Mouse (Mus musculus): Measurements from ENCODE around the gene F11r. TPM values are rescaled to one million over a fixed set of nuclear protein-coding genes. Genes with fewer than 3 reads are reported as not detected.

The F11r gene
- total RNA-seq, 2 experiments from 2014 or later: 6.3 to 9.0 TPM

- intact Hi-C loops (cut with DNase I): no loop called here
- DNase-seq (ENCODE audit: extremely low spot score in 1 of 2, low spot score in 2 of 2): no peak
Observed at GRCm38 (mm10) chr1:171432158-171432557, 5.2 kb upstream of the F11r start.

DNA sequence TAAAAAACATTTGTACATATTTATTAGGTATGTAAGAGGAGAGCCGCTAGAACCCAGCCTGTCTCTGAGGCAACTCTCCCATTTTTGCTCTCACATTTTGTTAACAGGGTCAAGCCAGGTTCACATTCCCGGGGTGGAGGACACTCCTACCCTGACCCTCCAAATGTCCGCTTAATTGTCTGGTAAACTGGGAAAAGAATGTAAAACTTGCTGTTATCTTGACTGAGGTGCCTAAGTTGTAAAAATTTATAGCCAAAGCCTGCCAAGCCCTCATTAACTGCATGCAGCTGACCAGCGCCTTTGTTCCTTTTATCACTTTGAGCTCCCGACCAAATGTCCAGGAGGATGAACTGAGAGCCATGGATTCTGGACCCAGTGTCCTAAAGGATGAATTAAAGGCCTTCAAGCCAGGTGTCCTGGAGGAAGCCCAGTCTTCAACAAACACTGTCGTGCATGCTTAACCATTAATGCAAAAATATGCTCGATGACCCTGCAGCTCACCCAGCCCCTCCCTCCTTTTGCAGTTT, 2.0 kb upstream of the F11r start:
- no peak for DNase-seq (ENCODE audit: extremely low spot score in 1 of 2, low spot score in 2 of 2)
- intact Hi-C loops (cut with DNase I): no loop called here

DNA sequence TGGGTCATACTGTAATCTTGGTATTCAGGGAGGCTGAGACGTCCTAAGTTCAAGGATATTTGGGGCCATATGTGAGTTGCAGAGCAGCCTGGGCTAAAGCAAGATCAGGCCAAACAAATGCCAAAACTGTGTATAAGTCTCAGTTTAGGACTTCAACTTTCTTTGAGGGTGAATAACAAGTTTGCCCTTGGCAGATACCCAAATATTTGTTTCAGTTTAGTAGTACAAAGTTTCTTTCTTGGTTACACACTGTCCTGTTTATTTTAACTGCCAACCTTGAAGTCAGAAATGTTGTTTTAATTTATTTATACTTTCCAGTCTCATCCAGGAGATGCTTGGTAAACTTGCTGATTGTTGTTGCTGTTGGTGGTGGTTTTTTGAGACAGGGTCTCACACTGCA, 1.4 kb upstream of the F11r start:
- DNase-seq (ENCODE audit: extremely low spot score in 1 of 2, low spot score in 2 of 2): no peak
- intact Hi-C loops (cut with DNase I): no loop called here

DNA sequence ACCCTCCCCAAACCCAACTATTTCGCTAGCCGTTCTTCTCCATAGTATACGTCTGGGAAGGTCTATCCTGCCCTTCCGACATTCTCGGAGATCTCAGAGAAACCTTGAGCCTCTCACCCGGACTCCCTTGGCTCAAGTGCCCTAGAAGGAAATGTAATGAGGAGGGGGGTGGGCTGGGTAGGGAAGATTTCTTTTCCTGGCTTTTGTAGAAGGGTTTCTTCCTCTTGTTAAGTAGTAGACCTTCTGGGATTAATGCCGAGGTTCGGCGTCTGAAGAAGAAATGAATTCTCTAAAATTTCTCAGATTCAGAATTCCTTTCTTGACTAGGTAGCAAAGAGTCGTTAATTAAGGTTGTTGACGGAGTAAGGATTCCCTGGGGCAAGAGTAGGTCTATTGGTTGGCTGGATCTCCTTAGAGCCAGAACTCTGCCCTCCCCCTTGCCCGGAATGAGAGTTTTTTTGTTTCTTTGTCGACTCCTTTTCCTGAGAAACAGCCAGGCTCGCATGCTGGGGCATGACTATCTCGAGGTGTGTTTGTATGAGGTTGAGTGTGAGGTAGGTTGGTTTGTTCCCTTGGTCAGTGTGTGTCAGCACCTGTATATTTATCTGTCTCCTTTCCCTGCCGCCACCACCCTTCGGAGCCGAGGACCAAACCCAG, 807 bp downstream of the F11r start:
- intact Hi-C loops (cut with DNase I): no loop called here
- DNase-seq (ENCODE audit: extremely low spot score in 1 of 2, low spot score in 2 of 2): no peak

- intact Hi-C loops (cut with DNase I): no loop called here
- no peak for DNase-seq (ENCODE audit: extremely low spot score in 1 of 2, low spot score in 2 of 2)
Observed at GRCm38 (mm10) chr1:171439072-171439471, 1.7 kb downstream of the F11r start.

GRCm38 (mm10) chr1:171440025-171440725, 2.8 kb downstream of the F11r start:
- intact Hi-C loops (cut with DNase I): no loop called here
- DNase-seq (ENCODE audit: extremely low spot score in 1 of 2, low spot score in 2 of 2): peak in 1 of 2 experiments; percentile 83

- no peak for DNase-seq (ENCODE audit: extremely low spot score in 1 of 2, low spot score in 2 of 2)
- intact Hi-C loops (cut with DNase I): no loop called here
Observed at GRCm38 (mm10) chr1:171441466-171442412, 4.4 kb downstream of the F11r start.

GRCm38 (mm10) chr1:171442413-171442760, 5.1 kb downstream of the F11r start:
- DNase-seq (ENCODE audit: extremely low spot score in 1 of 2, low spot score in 2 of 2): no peak
- intact Hi-C loops (cut with DNase I): no loop called here

GRCm38 (mm10) chr1:171445050-171445449, 7.7 kb downstream of the F11r start:
- DNase-seq (ENCODE audit: extremely low spot score in 1 of 2, low spot score in 2 of 2): no peak
- intact Hi-C loops (cut with DNase I): no loop called here

- no peak for DNase-seq (ENCODE audit: extremely low spot score in 1 of 2, low spot score in 2 of 2)
- intact Hi-C loops (cut with DNase I): no loop called here
Observed at GRCm38 (mm10) chr1:171446854-171447253, 9.5 kb downstream of the F11r start.

- DNase-seq (ENCODE audit: extremely low spot score in 1 of 2, low spot score in 2 of 2): no peak
- intact Hi-C loops (cut with DNase I): no loop called here
Observed at GRCm38 (mm10) chr1:171447692-171448091, 10.4 kb downstream of the F11r start.

DNA sequence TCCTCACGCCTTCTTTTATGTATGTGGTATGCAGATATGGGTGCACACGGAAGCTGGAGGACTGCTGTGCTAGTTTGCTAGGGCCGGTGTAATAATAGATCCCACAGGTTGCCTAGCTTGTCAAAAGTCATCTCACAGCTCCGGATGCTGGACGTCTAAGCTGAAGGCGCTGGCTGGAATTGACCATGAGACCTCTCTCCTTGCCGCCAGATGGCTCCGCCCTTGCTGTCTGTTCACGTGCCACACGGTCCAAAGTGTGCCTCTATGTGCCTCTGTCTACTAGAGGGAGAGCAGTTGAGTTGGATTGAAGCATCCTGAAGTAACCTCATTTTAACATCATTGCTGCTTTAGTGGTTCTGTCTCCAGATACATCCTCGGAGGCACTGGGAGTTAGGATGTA, 12.7 kb downstream of the F11r start:
- no peak for DNase-seq (ENCODE audit: extremely low spot score in 1 of 2, low spot score in 2 of 2)
- intact Hi-C loops (cut with DNase I): no loop called here

- intact Hi-C loops (cut with DNase I): no loop called here
- DNase-seq (ENCODE audit: extremely low spot score in 1 of 2, low spot score in 2 of 2): no peak
Observed at GRCm38 (mm10) chr1:171451001-171451400, 13.7 kb downstream of the F11r start.

DNA sequence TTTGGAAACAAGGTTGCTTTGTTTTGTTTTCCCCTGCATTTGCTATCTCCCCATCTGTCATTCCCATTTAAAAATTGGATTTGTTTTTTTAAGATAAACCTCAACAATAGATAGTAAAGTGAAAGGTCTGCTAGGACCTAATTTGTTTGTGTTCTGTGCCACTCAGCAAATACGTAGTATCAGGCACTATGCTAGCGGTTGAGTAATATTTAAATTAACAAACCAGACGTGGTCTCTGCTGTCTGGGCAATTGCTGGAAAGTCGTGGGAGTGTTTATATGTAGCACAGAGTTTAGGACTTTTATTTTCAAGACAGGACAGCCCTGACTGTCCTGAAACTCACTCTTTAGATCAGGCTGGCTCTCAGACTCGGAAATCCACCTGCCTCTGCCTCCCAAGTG, 15.2 kb downstream of the F11r start:
- intact Hi-C loops (cut with DNase I): no loop called here
- DNase-seq (ENCODE audit: extremely low spot score in 1 of 2, low spot score in 2 of 2): no peak

DNA sequence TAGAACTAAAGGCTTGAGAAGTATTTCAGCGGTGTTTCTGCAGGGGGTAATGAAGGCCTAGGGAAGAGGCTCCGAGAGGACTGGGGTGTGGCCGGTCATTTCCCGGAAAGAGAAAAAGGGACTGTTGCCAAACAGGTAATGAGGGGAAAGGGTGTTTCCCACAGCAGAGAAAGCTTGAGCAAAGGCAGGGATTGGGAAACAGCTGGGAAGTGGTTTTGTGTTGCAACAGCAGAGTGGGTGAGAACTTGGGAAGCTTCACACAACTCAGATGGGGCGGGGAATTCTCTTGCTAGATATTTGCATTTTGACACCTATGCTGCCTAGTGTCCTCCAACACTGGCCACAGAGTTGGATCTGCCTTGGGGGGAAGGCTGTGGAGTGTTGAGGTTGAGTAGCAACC, 15.6 kb downstream of the F11r start:
- intact Hi-C loops (cut with DNase I): no loop called here
- DNase-seq (ENCODE audit: extremely low spot score in 1 of 2, low spot score in 2 of 2): no peak

- intact Hi-C loops (cut with DNase I): no loop called here
- no peak for DNase-seq (ENCODE audit: extremely low spot score in 1 of 2, low spot score in 2 of 2)
Observed at GRCm38 (mm10) chr1:171454926-171455325, 17.6 kb downstream of the F11r start.

- no peak for DNase-seq (ENCODE audit: extremely low spot score in 1 of 2, low spot score in 2 of 2)
- intact Hi-C loops (cut with DNase I): no loop called here
Observed at GRCm38 (mm10) chr1:171457568-171457967, 20.2 kb downstream of the F11r start.

GRCm38 (mm10) chr1:171459791-171460190, 22.5 kb downstream of the F11r start:
- intact Hi-C loops (cut with DNase I): no loop called here
- no peak for DNase-seq (ENCODE audit: extremely low spot score in 1 of 2, low spot score in 2 of 2)
